Comparison of ENCODE assay signal across 29 mouse cellular contexts in the genomic region with DNA sequence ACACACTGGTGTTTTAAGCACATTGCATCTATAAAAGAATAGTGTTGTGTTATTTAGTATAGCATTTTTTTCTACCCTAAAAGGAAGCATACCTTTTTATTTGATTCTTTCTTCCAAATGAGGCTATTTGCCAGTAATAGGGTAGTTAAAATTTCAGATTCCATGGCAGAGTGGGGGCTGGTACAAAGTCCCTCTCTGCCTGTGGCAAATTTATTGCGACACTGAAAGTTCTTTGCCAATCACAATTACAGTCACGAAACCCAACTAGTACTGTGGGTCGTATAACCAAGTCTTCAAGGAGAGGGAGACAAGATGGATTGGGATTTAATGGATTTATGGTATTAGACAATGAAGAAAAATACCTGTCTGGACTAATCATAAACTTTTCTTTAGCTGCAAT. TPM values are rescaled to one million over a fixed set of nuclear protein-coding genes. Genes with fewer than 3 reads are reported as not detected.
DNase-seq lines count a peak whose midpoint lies in the region; ATAC-seq and TF ChIP-seq lines count a peak whose summit lies in the region.
"Had no signal": no experiment of that assay in that cellular context is flagged by ENCODE, and none has a peak within 500 bp of the region (broad histone marks: within the 10 kb centered on the region; RNA-seq: fewer than 3 reads in every experiment).

No protein-coding gene starts in this region.

- H3K36me3 ChIP-seq in kidney, adult 2 months (ENCODE audit: control insufficient read depth, insufficient read depth, low read length): no peaks in the 10 kb centered on the region
- H3K36me3 ChIP-seq in kidney, embryonic 16.5 days (ENCODE audit: insufficient read depth, low read length): no peaks in the 10 kb centered on the region
- H3K36me3 ChIP-seq in liver, adult 2 months (ENCODE audit: control insufficient read depth, insufficient read depth, low read length): no peaks in the 10 kb centered on the region
- no peaks in the 10 kb centered on the region for H3K36me3 ChIP-seq in intestine, postnatal 0 days (ENCODE audit: control insufficient read depth, insufficient read depth)
- H3K36me3 ChIP-seq: embryonic facial prominence, embryonic 13.5 days; embryonic facial prominence, embryonic 15.5 days; forebrain, embryonic 10.5 days; forebrain, embryonic 12.5 days; G1E had no signal

- H3K4me2 ChIP-seq in kidney, embryonic 16.5 days (replicated peaks; ENCODE audit: low read depth, low read length): no peak overlapping the region
- H3K4me2 ChIP-seq in intestine, postnatal 0 days (replicated peaks; ENCODE audit: low read depth): no peak overlapping the region
- H3K4me2 ChIP-seq: embryonic facial prominence, embryonic 13.5 days; embryonic facial prominence, embryonic 15.5 days; forebrain, embryonic 12.5 days had no signal

- no peaks in the 10 kb centered on the region for H3K79me2 ChIP-seq in liver, adult 2 months (ENCODE audit: control insufficient read depth, insufficient read depth, low read length)

- H3K9ac ChIP-seq in kidney, embryonic 16.5 days (replicated peaks; ENCODE audit: low read length): no peak overlapping the region
- H3K9ac ChIP-seq in liver, adult 2 months (ENCODE audit: low read depth, low read length): no peak overlapping the region
- H3K9ac ChIP-seq in intestine, postnatal 0 days (ENCODE audit: low read depth, low read length): no peak overlapping the region
- H3K9ac ChIP-seq: embryonic facial prominence, embryonic 13.5 days; embryonic facial prominence, embryonic 15.5 days; forebrain, embryonic 12.5 days had no signal

- TF ChIP-seq CTCF in kidney, adult 2 months (conservative IDR thresholded peaks at IDR 0.05; ENCODE audit: insufficient read depth, insufficient read length, low read depth, low read length): no peak
- no peak for TF ChIP-seq CTCF in liver, adult 2 months (IDR thresholded peaks at IDR 0.05; ENCODE audit: low read depth, low read length)
- TF ChIP-seq CTCF in intestine, postnatal 0 days (IDR thresholded peaks at IDR 0.05; ENCODE audit: low read depth): no peak

- H3K4me3 ChIP-seq in kidney, adult 2 months (ENCODE audit: insufficient read depth, low read depth, low read length): no peak overlapping the region
- no peak overlapping the region for H3K4me3 ChIP-seq in kidney, embryonic 16.5 days (ENCODE audit: low read length)
- H3K4me3 ChIP-seq in liver, adult 2 months (ENCODE audit: insufficient read depth, low read depth, low read length): no peak overlapping the region
- no peak overlapping the region for H3K4me3 ChIP-seq in intestine, postnatal 0 days (ENCODE audit: low read depth, low read length)
- H3K4me3 ChIP-seq: embryonic facial prominence, embryonic 13.5 days; embryonic facial prominence, embryonic 15.5 days; erythroblast, embryonic 14.5 days; forebrain, embryonic 10.5 days; forebrain, embryonic 12.5 days had no signal

- DNase-seq in kidney, adult 2 months: peak; percentile 20
- peak; percentile 77 for DNase-seq in liver, adult 2 months (ENCODE audit: extremely low read depth, low read depth, low spot score)
- DNase-seq in liver: no peak
- peak; percentile 20 for DNase-seq in forelimb bud, embryonic 11.5 days (ENCODE audit: low read depth, low spot score)
- DNase-seq: adrenal gland, adult 8-10 months; adrenal gland, postnatal 14 days; B cell, adult 2 months; cerebellum, adult 11 months; cerebellum, adult 18-20 months; cerebellum, adult 8-10 months; cerebellum, adult 9-11 months; cerebellum, postnatal 14 days; cerebellum, postnatal 36 days; embryo, embryonic 11 days had no signal

- WGBS in kidney, adult 2 months: 43% methylated on average over 3 of the region's 3 CpGs
- WGBS in kidney, embryonic 16.5 days: 71% methylated on average over 3 of the region's 3 CpGs
- 26% methylated on average over 3 of the region's 3 CpGs for WGBS in liver, adult 2 months
- 46% methylated on average over 3 of the region's 3 CpGs for WGBS in intestine, postnatal 0 days

- H3K4me1 ChIP-seq in kidney, adult 2 months (ENCODE audit: control insufficient read depth, insufficient read depth, low read length): peaks cover 3% of the 10 kb centered on the region; the same call in 1 of the 2 replicates
- no peaks in the 10 kb centered on the region for H3K4me1 ChIP-seq in kidney, embryonic 16.5 days (ENCODE audit: insufficient read depth, low read length)
- peaks cover 6% of the 10 kb centered on the region; the same call in 1 of the 2 replicates for H3K4me1 ChIP-seq in liver, adult 2 months (ENCODE audit: control insufficient read depth, insufficient read depth, low read length)
- H3K4me1 ChIP-seq in intestine, postnatal 0 days (replicated peaks; ENCODE audit: control insufficient read depth, insufficient read depth, low read length): no peaks in the 10 kb centered on the region
- H3K4me1 ChIP-seq: embryonic facial prominence, embryonic 13.5 days; embryonic facial prominence, embryonic 15.5 days; forebrain, embryonic 10.5 days; forebrain, embryonic 12.5 days had no signal

- TF ChIP-seq POLR2A in kidney, adult 2 months (IDR thresholded peaks at IDR 0.05; ENCODE audit: low read depth, low read length): no peak
- TF ChIP-seq POLR2A in liver, adult 2 months (IDR thresholded peaks at IDR 0.05; ENCODE audit: extremely low read depth, insufficient read depth, low read length): no peak

- no peak for ATAC-seq in kidney, embryonic 16.5 days (ENCODE audit: low FRiP score, low TSS enrichment)
- no peak for ATAC-seq in intestine, postnatal 0 days
- ATAC-seq: activated CD4-positive, CD25-positive, alpha-beta regulatory T cell, adult 4 months; CD4-positive, CD25-positive, alpha-beta regulatory T cell, adult 4 months; forebrain, embryonic 14.5 days; forebrain, embryonic 16.5 days; Patski had no signal

- no peaks in the 10 kb centered on the region for H3K27me3 ChIP-seq in kidney, adult 2 months (replicated peaks; ENCODE audit: control insufficient read depth, insufficient read depth, low read length)
- no peaks in the 10 kb centered on the region for H3K27me3 ChIP-seq in kidney, embryonic 16.5 days (ENCODE audit: insufficient read depth, low read length)
- no peaks in the 10 kb centered on the region for H3K27me3 ChIP-seq in liver, adult 2 months (ENCODE audit: control insufficient read depth, insufficient read depth, low read length)
- H3K27me3 ChIP-seq in intestine, postnatal 0 days (replicated peaks; ENCODE audit: control insufficient read depth, insufficient read depth, low read length): no peaks in the 10 kb centered on the region
- H3K27me3 ChIP-seq: CH12.LX; embryonic facial prominence, embryonic 13.5 days; embryonic facial prominence, embryonic 15.5 days; forebrain, embryonic 12.5 days; Patski had no signal

- H3K27ac ChIP-seq in kidney, adult 2 months (ENCODE audit: insufficient read depth, low read depth, low read length): no peak overlapping the region
- no peak overlapping the region for H3K27ac ChIP-seq in kidney, embryonic 16.5 days (ENCODE audit: low read length)
- H3K27ac ChIP-seq in liver, adult 2 months (replicated peaks; ENCODE audit: insufficient read depth, low read depth, low read length): no peak overlapping the region
- H3K27ac ChIP-seq in intestine, postnatal 0 days (ENCODE audit: low read depth, low read length): no peak overlapping the region
- H3K27ac ChIP-seq: embryonic facial prominence, embryonic 13.5 days; embryonic facial prominence, embryonic 15.5 days; forebrain, embryonic 10.5 days; forebrain, embryonic 12.5 days had no signal

- H3K9me3 ChIP-seq in kidney, embryonic 16.5 days (ENCODE audit: low read length): no peaks in the 10 kb centered on the region
- H3K9me3 ChIP-seq in intestine, postnatal 0 days (ENCODE audit: control insufficient read depth): no peaks in the 10 kb centered on the region
- H3K9me3 ChIP-seq: embryonic facial prominence, embryonic 13.5 days; embryonic facial prominence, embryonic 15.5 days; forebrain, embryonic 10.5 days; forebrain, embryonic 12.5 days had no signal

RNA-seq across cellular contexts. Expression of gene Esrrg, which starts 51.9 kb away (rescaled TPM):
- polyA plus RNA-seq in kidney, adult 2 months (2012; rRNA removed): 19.5 and 24.2 TPM in 2 replicates
- polyA plus RNA-seq in kidney, embryonic 16.5 days (2015; fragmentation: Nextera tagmentation; extraction: Ambion mirVana): 36.0 and 42.6 TPM in 2 replicates
- total RNA-seq in liver, adult 2 months (2014; rRNA removed): 1.5 and 4.2 TPM in 2 replicates
- 1.1 and 1.4 TPM in 2 replicates for polyA plus RNA-seq in liver, adult 2 months (2012; rRNA removed)
- polyA plus RNA-seq in intestine, postnatal 0 days (2015; fragmentation: Nextera tagmentation; extraction: Ambion mirVana): 0.89 and 1.2 TPM in 2 replicates
- total RNA-seq: CH12.LX; common myeloid progenitor, adult 5-6 weeks had no signal
- polyA plus RNA-seq: activated CD4-positive, CD25-positive, alpha-beta regulatory T cell, adult 4 months; CD4-positive, CD25-positive, alpha-beta regulatory T cell, adult 4 months; erythroblast, embryonic 14.5 days; G1E had no signal
